Mouse (Mus musculus) megakaryocyte, adult 5-6 weeks (primary cell): ENCODE results near the gene Ccdc18. TPM values are rescaled to one million over a fixed set of nuclear protein-coding genes. Genes with fewer than 3 reads are reported as not detected.
"Not testable (repeated sequence)": the region's sequence is repeated elsewhere in the genome, so short reads cannot be mapped to it uniquely, and the experiment has no call there.

ENCODE experiments used
- ATAC-seq: 2 replicates; pipeline ENCODE4 v1.8.0; 2016; ENCODE audit warnings: mild to moderate bottlenecking, inconsistent platforms; ENCODE audit not compliant: poor library complexity, severe bottlenecking
- total RNA-seq, 2 experiments: library from RNA; stranded (forward) in 1 of 2; stranded (reverse) in 1 of 2; fragments of 153-499, 151-499 nt in 1 of 2; fragments of 221-1000, 200-1000 nt in 1 of 2; gene quantifications; 2 replicates each; pipeline versions ENCODE4 v1.2.3 to v1.2.4; 2015 to 2017

Ccdc18 gene
- total RNA-seq, 2 experiments from 2014 or later, result 7.2 to 13.0 TPM

- peak; percentile 73 for ATAC-seq
These were observed 122.6 kb downstream of the Ccdc18 start for GRCm38 (mm10) chr5:108255259-108255658.

GRCm38 (mm10) chr5:108262722-108263121, 130.0 kb downstream of the Ccdc18 start:
- ATAC-seq, result no peak

GRCm38 (mm10) chr5:108263785-108264184, 131.1 kb downstream of the Ccdc18 start:
- not testable (repeated sequence) for ATAC-seq

GRCm38 (mm10) chr5:108266990-108267389, 134.3 kb downstream of the Ccdc18 start:
- ATAC-seq, result no peak

- peak; percentile 86 for ATAC-seq
These were observed 135.7 kb downstream of the Ccdc18 start, which contains the start of gene Dr1 for GRCm38 (mm10) chr5:108268127-108269062. TSS of gene Dr1 (plus strand) at chr5:108268897.

GRCm38 (mm10) chr5:108269063-108269810, 136.6 kb downstream of the Ccdc18 start:
- ATAC-seq, result peak; percentile 6; the same call in 1 of the 2 replicates

GRCm38 (mm10) chr5:108269811-108270151, 137.1 kb downstream of the Ccdc18 start:
- ATAC-seq, result no peak

GRCm38 (mm10) chr5:108270415-108270814, 137.7 kb downstream of the Ccdc18 start:
- ATAC-seq, result no peak

GRCm38 (mm10) chr5:108271345-108271744, 138.7 kb downstream of the Ccdc18 start:
- not testable (repeated sequence) for ATAC-seq

Other genes with a start within 250 kb of the Ccdc18 start
- 281 and 294 TPM in 2 replicates for gene Rpl5, start 232.4 kb upstream of the Ccdc18 start, total RNA-seq (2015)
- gene Rpl5, start 232.4 kb upstream of the Ccdc18 start, total RNA-seq (2017), result 116 and 124 TPM in 2 replicates
- 138 and 149 TPM in 2 replicates for gene Fam69a, start 145.8 kb upstream of the Ccdc18 start, total RNA-seq (2015)
- gene Fam69a, start 145.8 kb upstream of the Ccdc18 start, total RNA-seq (2017), result 55.5 and 60.0 TPM in 2 replicates
- gene Mtf2, start 67.2 kb upstream of the Ccdc18 start, total RNA-seq (2015), result 32.5 and 36.9 TPM in 2 replicates
- gene Mtf2, start 67.2 kb upstream of the Ccdc18 start, total RNA-seq (2017), result 33.3 and 46.3 TPM in 2 replicates
- gene Tmed5, start 255 bp upstream of the Ccdc18 start, total RNA-seq (2015), result 80.3 and 94.6 TPM in 2 replicates
- gene Tmed5, start 255 bp upstream of the Ccdc18 start, total RNA-seq (2017), result 85.4 and 86.1 TPM in 2 replicates
- 158 and 178 TPM in 2 replicates for gene Dr1, start 136.0 kb downstream of the Ccdc18 start, total RNA-seq (2015)
- gene Dr1, start 136.0 kb downstream of the Ccdc18 start, total RNA-seq (2017), result 116 and 118 TPM in 2 replicates
- 2.7 and 2.9 TPM in 2 replicates for gene Pigg, start 179.7 kb downstream of the Ccdc18 start, total RNA-seq (2015)
- gene Pigg, start 179.7 kb downstream of the Ccdc18 start, total RNA-seq (2017), result 3.9 and 5.0 TPM in 2 replicates
- gene Gm42517, start 235.0 kb downstream of the Ccdc18 start, total RNA-seq (2015), result not detected in 2 replicates
- gene Gm42517, start 235.0 kb downstream of the Ccdc18 start, total RNA-seq (2017), result not detected in 2 replicates